Mouse (Mus musculus) lung, adult 2 months (tissue): Measurements from ENCODE around the gene Susd1. TPM values are rescaled to one million over a fixed set of nuclear protein-coding genes. Genes with fewer than 3 reads are reported as not detected.
A peak's percentile ranks its signal among the peaks of the same experiment; 100 is the strongest.
"Not testable (repeated sequence)": the region's sequence is repeated elsewhere in the genome, so short reads cannot be mapped to it uniquely, and the experiment has no call there.

Experiments used
- DNase-seq: peaks from one replicate; pipeline ENCODE4 v3.0.0; 2022
- H3K4me1 ChIP-seq: fragments of 200-500 bp; 2 replicates; pipeline ENCODE4 v1.6.1; 2011; ENCODE audit warnings: low read length; ENCODE audit not compliant: control insufficient read depth, insufficient read depth
- H3K4me3 ChIP-seq: fragments of 200-500 bp; replicated peaks from 2 replicates; pipeline ENCODE3; 2011; ENCODE audit warnings: low read depth, mild to moderate bottlenecking, control low read depth, low read length; ENCODE audit errors: extremely low read depth
- CTCF ChIP-seq: fragments of 200-500 bp; IDR thresholded peaks from 2 replicates; pipeline ENCODE4 v1.5.1; 2011; ENCODE audit warnings: mild to moderate bottlenecking, low read length, control low read depth; ENCODE audit not compliant: insufficient read depth
- POLR2A ChIP-seq: fragments of 200-500 bp; IDR thresholded peaks from 2 replicates; pipeline ENCODE4 v1.6.1; 2011; ENCODE audit warnings: low read depth, mild to moderate bottlenecking, control low read depth, low read length, borderline replicate concordance; ENCODE audit errors: extremely low read depth
- WGBS: fragments of 180-500 bp; shearing (Covaris S2); methylation state at CpG from one replicate; pipeline ENCODE4 v1.1.7; 2018; 5-methylcytosine and 5-hydroxymethylcytosine counted together
- polyA plus RNA-seq: library from polyadenylated mRNA; depleted of rRNA; stranded (reverse); fragments of >200 nt; gene quantifications from 2 replicates; pipeline ENCODE4 v1.2.3, GENCODE M21; 2012

Gene Susd1
- polyA plus RNA-seq, 1 experiment, result 3.1 TPM

DNA sequence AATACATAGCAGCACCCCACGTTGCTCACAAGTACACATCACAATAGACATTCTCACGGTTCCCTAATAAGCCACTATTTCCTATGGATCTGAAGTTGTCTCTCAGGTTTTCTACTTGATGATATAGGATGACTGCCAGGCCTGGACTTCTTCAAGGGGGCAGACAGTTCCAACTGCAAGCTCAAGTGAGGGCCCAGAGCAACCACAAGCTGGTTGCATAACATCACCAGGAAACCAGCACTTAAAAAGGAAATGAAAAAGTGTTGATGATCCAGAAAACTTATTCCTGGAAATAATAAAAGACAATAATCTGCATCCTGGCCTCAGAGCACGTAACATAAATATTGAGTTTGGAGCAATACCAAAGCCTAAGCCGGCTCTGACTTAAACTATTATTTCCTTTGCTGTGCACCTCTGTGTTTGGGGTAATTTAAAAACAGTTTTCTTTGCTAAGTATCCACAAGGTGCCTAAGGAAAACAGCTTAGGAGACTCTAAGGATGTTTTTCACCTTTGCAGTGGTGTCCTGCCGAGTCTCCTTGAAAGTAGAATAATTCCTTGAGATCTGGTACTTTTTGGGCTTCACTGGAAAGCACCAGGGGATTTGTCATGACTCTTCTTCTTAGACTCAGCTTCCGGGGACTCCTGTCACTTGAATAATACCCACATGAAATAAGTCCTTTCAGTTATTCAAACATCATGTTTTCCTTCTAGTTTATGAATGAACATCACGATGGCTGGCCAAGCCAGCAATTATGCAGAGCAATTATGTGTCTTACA, 139.5 kb downstream of the Susd1 start:
- DNase-seq, result no peak
- no peak overlapping the region for H3K4me3 ChIP-seq
- 38% methylated on average over 7 of the region's 7 CpGs for whole genome bisulfite sequencing

DNA sequence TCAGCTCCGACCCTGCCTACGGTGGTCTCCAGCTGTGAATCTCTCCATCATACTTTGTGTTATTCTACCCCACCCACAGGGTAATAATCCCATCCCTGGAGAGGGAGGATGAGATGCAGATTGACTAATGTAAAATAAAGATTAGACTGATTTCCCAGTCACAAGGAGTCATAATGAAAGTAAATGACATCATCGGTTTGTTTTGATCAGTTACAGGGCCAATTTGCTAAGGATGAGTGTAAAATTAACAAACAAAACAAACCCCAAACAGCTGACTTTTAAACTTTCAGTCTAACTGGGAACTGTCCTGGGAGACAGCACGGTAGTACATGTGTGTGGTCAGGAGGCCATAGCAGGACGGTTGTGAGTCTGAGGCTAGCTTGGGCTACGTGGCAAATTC, 143.3 kb downstream of the Susd1 start:
- no peak overlapping the region for H3K4me3 ChIP-seq
- 85% methylated on average over 6 of the region's 6 CpGs for WGBS
- no peak for DNase-seq
- TF ChIP-seq CTCF, result no peak
- no peak for TF ChIP-seq POLR2A
- H3K4me1 ChIP-seq, result peaks cover 10% of the 10 kb centered on the region

More for the DNA sequence above, 139.5 kb downstream of the Susd1 start:
- TF ChIP-seq CTCF, result no peak
- TF ChIP-seq POLR2A, result no peak
- H3K4me1 ChIP-seq, result peaks cover 5% of the 10 kb centered on the region; the same call in 1 of the 2 replicates

- DNase-seq, result no peak
- 59% methylated on average over 3 of the region's 3 CpGs for WGBS
Measured at GRCm38 (mm10) chr4:59294661-59295060, 143.8 kb downstream of the Susd1 start.

DNA sequence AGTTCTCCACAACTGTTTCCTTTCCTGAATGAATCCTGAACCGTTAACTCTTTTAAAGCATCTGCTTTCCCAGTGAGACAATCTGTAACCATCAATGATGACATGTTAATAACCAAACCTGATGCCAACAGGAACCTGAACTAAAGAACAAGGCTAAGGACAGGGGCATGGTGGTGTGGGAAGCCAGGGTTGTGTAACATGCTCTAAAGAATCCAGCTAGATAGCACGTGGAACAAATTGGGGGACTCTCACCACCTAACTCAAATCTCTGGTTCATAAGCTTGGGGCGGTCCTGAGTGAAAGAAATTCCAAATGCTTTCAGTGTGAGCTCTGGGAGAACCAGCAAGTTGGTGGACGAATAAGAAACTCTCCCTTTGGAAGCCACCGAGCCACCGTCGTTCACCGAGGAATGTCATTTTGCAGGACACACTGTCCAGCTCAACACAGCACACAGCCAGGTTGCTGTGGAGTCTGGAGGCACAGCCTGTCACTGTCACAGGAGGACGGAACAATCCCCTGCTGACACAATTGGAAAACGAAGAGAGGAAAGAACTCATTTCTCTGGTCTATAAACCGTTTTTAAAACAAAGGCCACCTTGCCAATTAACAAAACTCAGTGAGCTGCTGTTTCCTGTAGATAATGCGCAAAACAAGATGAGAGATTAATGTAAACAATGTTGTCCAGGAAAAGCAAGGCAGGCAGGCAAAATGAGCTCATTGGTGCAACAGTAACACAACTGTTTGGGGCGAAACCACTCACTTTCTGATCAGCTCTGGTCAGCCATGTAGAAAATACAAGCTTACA, 146.3 kb downstream of the Susd1 start:
- peak; percentile 32; the same call in 1 of the 2 replicates for TF ChIP-seq POLR2A
- no peak for TF ChIP-seq CTCF
- Histone ChIP-seq H3K4me1 (peaks cover 8% of the 10 kb centered on the region), H3K4me3 (no peak overlapping the region)
- WGBS, result 45% methylated on average over 13 of the region's 13 CpGs
- DNase-seq, result peak; percentile 11

More at GRCm38 (mm10) chr4:59294661-59295060, 143.8 kb downstream of the Susd1 start:
- peaks cover 10% of the 10 kb centered on the region for H3K4me1 ChIP-seq
- TF ChIP-seq POLR2A (no peak), CTCF (no peak)
- H3K4me3 ChIP-seq, result no peak overlapping the region

GRCm38 (mm10) chr4:59290972-59291576, 147.4 kb downstream of the Susd1 start:
- H3K4me1 ChIP-seq, result peaks cover 8% of the 10 kb centered on the region
- H3K4me3 ChIP-seq, result no peak overlapping the region
- WGBS, result 29% methylated on average over 6 of the region's 6 CpGs
- TF ChIP-seq POLR2A, result no peak
- no peak for TF ChIP-seq CTCF
- DNase-seq, result no peak

DNA sequence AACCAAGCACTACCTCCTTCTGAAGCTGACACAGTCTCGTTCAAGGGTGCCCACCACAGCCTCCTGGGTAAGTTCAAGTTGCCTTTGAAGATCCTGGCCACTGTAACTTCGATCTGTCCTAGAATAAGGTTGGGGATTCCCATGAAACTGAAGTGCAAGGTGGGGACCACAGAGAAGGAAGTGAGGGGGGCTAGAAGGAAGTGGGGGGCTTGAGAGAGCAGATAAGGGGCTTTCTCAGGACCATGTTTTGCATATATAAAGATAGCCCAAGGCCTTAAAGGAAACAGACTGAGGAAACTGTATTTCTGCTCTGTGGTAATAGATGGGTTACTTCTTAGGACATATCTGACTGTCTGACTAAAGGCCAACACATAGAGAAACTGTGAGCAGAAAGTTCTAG, 151.3 kb downstream of the Susd1 start:
- WGBS, result 37% methylated on average over 2 of the region's 2 CpGs
- Histone ChIP-seq H3K4me3 (no peak overlapping the region), H3K4me1 (peaks cover 10% of the 10 kb centered on the region)
- no peak for DNase-seq
- TF ChIP-seq POLR2A (no peak), CTCF (no peak)

- H3K4me1 ChIP-seq, DNase-seq, H3K4me3 ChIP-seq: not testable (repeated sequence)
- WGBS, result 51% methylated on average over 6 of the region's 6 CpGs
Measured at GRCm38 (mm10) chr4:59286351-59286750, 152.1 kb downstream of the Susd1 start.

GRCm38 (mm10) chr4:59282699-59283487, 155.5 kb downstream of the Susd1 start:
- no peak for DNase-seq
- TF ChIP-seq CTCF, result no peak
- no peak for TF ChIP-seq POLR2A
- WGBS, result 40% methylated on average over 8 of the region's 8 CpGs
- no peak overlapping the region for H3K4me3 ChIP-seq
- H3K4me1 ChIP-seq, result peaks cover 9% of the 10 kb centered on the region

DNA sequence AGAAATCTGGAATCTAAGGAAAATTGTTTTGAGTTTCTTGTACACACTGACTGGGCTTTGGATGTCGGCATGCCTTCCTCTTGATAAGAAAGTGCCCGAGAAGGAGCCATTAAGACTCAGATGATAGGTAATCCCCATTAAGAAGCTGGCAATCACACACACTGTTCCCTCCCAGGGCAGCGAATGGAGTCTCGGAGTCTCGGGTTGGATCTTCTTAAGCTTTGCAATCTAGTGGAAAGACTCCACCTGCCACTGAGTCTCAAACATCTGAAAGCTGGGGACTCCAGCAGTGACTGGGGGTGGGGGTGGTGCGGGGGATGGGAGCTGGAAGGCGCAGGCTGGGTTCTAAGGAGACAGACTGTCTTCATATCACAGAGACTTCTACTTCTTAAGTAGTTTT, 156.3 kb downstream of the Susd1 start:
- Histone ChIP-seq H3K4me1 (peaks cover 7% of the 10 kb centered on the region), H3K4me3 (no peak overlapping the region)
- no peak for TF ChIP-seq POLR2A
- TF ChIP-seq CTCF, result no peak
- no peak for DNase-seq
- 41% methylated on average over 7 of the region's 7 CpGs for WGBS
